Mouse (Mus musculus): ENCODE measurements around the gene Glyctk. TPM values are rescaled to one million over a fixed set of nuclear protein-coding genes. Genes with fewer than 3 reads are reported as not detected.
"Not testable (repeated sequence)": the region's sequence is repeated elsewhere in the genome, so short reads cannot be mapped to it uniquely, and the experiment has no call there.

Glyctk gene
- total RNA-seq, 1 experiment from 2014 or later: 3.7 TPM

DNA sequence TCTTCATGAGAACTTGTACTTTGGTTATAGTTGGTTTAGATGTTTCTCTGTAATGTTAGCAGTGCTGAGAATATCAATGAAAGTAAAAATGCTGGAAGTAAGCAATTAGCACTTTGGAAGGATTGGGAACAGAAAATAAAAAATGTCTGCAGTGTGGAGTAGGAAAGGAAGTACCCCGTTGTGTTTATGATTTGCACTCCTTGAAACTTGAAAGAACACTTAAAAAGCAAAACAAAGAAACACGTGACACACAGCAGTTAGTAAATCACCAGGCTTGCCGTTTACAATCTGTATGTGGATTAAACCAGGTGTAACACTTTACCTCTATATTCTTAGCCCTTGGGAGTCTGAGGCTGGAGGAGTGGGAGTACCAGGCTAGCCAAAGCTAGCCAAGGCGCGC is 18.8 kb upstream of the Glyctk start:
- DNase-seq: no peak

DNA sequence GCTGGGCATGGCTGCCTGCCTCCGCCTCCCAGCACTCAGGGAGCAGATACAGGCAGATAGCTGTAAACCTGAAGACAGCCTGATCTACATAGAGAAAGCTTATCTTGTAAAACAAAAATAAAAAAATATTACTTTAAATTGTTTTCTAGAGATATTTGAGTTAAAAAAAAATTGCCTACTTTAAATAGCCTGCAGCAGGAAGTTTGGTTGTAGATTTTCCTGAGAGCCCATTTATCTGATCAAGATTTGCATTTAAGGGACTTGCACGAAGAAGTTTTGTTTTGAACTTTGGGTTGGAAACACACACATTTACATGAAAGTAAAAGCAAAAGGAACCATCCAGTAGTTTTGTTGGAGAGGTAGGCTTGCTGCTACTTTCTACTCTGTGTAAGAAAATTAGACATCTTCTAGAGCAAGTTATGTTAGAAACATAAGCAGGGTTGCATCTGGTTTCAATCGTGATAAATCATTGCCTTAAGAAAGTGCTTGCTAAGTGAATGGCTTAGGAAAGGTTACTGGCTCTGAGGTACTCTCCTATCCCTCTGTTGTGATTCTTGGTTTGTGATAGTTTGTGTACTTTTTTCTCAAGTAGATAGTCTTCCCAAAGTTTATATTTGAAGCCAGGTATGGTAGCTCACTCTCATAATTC is 17.7 kb upstream of the Glyctk start:
- DNase-seq: no peak

DNA sequence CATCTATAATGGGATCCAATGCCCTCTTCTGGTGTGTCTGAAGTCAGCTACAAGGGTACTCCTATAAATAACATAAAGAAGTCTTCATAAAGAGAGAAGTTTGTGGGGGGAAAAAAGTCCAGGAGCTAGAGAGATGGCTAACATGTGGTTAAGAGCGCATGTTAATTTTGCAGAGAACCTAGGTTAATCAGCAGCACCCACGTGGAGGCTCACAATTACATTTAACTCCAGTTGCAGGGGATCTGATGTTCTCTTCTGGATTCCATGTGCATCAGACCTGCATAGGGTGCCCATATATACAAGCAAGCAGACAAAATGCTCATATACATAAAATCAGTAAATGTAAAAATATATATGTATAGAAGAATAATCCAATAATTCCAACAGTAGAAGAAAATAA is 15.4 kb upstream of the Glyctk start:
- DNase-seq: no peak

DNA sequence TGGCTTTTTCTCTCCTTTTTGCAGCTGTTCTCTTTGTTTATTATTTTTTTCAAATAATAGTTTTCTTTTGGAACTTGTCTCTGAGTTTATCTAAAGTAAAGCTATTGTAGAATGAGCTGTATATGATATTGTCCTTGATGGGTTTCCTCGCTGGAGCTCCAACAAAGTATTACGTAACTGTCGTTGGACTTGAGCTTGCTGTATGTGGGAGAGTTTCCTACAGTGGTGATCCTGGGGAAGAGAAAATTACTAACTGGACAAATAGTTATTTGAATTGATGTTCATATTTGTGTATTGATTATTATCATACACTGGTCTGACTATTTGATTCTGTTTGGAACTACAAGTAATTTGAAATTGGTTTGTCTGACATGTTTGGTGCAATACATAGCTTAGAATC is 14.6 kb upstream of the Glyctk start:
- no peak for DNase-seq

DNA sequence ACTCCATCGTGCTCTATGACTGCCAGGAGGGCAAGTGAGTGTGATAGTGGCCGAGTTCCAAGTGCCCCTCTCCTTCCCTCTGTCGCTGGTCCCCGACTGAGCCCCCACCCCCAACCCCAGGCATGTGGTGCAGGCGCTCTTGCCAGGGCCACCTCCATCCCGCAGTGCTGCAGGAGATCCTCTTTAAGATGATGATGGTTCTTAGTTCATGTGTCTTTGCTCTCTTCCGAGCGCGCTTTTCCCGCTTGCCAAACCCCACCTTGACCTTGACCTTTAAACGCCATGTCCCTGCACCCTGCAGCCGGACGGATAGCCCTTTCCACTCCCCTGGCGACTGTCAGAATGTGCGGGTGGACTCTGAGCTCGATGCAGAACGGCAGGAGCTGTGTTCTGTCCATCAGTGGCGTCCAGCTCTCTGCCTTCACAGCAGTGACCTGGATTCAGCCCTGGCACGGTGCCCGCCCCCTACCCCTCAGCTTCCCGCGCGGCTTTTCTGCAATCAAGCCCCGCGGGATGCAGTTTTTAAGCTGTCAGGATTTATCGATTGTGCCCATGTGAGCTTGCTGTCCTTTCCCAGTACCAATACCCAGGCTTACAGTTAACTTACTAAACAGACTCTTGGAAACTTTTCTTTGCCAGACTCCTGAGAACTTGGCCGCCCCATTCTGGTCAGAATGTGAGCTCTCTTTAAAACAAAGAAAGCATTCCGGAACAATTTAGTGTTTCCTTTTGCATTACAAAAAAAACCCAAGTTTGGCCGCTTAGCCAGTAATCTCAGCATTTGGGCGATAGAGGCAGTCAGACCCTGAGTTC is 13.6 kb upstream of the Glyctk start:
- peak; percentile 87 for DNase-seq

DNA sequence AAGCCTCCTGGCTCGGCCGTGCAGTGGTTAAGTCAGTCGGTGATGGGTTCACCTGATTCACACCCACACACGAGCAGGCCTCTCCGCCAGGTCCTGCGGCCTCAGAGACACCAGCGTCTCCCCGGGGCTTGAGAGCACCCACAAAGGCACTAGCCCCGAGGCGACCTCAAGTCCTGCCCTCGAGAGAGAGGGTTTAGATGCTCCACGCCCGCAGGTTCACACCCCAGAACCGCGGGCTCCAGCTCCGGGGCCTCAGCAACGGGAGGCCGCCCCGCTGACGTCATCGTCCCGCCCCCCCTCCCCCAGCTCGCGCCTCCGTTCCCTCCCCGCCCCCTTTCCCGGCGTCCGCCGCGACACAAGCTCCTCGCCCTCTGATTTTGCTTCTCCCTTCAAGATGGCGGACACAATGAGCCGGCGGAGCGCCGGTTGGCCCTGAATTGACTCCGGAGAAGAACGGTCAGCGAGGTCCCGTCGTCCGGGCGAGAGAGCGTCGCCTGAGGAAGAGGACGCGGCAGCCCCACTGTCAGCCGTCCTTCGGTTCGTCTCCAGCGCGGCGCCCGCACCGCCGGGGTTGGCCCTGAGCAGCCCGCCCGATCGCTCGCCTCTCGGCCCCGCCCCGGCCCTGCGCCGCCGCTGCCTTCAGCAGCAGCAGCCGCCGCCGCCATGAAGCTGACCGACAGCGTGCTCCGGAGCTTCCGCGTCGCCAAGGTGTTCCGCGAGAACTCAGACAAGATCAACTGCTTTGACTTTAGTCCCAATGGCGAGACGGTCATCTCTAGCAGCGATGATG is 12.8 kb upstream of the Glyctk start, which contains the start of gene Wdr82:
TSS of gene Wdr82 (plus strand) at position 373 of the 790 bp plus-strand sequence.
- DNase-seq: peak; percentile 91

DNA sequence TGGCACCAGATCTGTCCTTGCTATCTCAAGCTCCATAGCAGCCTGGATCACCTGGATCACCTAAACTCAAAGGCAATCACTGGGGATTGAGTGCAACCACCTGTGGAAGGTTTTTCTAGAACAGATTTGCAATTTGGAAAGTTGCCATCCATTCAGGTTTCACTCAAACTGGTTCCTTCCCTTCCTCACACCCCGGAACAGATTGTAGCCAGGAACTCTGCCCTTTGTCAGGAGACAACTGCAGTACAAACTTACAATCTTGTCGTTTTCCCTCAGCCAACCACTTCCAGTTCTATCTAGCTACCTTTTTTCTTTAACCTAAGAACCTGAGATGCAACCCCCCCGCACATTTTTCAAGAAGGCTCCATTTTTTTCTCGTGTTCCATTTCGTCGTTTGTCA is 12.0 kb upstream of the Glyctk start:
- DNase-seq: no peak

DNA sequence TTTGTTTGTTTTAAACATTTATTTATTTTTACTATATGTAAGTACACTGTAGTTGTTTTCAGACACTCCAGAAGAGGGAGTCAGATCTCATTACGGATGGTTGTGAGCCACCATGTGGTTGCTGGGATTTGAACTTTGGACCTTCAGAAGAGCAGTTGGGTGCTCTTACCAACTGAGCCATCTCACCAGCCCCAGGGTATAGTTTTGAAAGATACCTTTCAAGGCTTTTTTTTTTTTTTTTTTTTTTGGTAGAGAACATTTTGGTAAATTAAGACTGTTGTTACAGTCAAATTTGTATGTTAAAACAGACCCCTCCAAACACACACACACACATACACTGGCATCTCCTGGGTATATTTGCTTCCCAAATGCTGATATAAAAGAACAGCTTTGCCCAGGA is 11.1 kb upstream of the Glyctk start:
- not testable (repeated sequence) for DNase-seq

DNA sequence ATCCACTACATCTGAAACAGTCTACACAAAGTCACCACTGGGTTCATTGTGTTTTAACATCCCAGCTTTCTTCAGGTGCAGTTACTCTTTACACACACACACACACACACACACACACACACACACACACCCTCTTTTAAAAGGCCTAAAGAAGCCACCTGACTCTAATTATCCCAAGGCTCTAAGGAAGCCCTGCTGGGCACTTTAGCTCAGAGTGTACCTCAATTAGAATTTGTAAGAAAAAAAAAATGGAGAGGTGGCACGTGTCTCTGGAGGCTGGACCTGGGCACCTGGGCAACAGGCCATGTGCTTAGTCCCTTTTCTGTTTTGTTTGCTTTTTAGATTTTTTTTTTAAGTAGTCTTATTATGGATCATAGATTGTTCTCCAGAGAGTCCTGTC is 9.8 kb upstream of the Glyctk start:
- DNase-seq: no peak

DNA sequence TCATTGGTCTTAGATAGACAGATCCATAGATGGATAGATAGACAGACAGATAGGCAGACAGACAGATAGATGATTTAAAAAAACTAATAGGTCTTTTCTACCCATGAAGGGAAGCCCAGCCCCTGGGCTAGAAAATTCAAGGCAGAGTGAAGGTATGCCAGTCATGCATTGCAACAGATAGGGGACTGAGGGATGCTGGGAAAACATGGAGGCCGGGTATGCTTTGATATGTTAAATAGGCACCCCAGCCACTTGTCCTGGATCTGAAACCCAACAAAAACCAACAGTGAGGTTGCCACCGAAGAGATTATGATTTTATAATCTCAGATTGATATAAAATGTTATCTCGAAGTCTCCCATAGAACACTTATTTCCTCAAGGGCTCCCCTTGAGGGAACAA is 9.3 kb upstream of the Glyctk start:
- no peak for DNase-seq

DNA sequence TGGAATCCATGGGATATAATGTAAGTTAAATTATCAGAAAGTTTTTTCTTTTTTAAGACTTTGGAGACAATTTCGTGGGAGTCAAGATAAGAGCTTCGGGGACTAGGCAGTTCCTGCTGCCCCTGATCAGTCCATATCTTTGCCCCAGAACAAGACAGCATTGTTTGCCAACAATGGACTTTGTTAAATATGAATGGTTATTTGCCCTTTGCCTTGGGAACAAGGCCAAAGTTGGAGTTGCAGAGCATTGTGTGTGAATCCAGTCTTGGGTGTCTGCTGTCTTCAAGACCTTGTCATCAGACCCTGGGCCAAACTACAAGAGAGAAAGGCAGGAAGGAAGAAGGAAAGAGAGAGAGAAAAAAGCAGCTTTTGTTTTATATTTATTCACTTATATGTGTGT is 8.8 kb upstream of the Glyctk start:
- DNase-seq: no peak

DNA sequence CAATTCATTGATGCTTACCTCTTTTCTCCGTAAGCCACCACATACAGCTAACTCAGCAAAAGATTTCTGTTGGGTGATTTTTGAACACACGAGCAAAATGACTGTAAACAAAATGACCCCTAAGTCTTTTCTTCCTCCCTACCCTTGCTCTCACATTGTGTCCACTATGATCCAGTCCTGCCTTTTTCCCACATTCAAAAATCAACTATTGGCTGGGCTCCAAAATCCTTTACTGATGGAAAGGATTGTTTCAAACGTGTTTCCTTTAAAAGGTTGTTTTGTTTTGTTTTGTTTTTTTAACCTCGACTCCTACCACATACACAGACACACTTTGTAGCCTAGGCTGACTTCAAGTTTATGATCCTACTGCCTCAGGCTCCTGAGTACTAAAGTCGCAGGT is 2.5 kb upstream of the Glyctk start:
- no peak for DNase-seq

DNA sequence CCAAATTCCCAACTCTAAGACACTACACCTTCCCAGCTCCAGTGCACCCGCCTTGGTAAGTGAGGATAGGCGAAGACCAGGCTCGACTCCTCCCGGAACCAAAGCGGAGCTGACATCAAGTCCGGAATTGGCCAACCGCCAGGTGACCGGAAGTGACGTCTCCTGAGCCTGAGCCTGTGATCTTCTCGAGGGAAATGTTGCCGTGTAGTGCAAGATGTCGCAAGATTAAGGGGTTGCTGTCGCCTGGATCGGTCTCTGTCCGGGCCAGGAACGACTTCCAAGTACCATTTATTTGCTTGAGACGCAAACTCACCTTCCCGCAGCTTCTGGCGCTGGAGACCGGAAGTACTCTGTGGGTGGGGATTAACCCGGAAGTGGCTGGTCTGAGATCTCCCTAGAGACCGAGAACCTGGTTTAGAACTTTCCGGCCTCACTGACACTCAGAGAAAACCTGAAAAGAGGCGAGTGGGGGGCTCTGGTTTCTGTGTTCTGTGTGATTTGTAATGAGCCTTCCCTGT is 1.9 kb upstream of the Glyctk start:
- peak; percentile 98 for DNase-seq

DNA sequence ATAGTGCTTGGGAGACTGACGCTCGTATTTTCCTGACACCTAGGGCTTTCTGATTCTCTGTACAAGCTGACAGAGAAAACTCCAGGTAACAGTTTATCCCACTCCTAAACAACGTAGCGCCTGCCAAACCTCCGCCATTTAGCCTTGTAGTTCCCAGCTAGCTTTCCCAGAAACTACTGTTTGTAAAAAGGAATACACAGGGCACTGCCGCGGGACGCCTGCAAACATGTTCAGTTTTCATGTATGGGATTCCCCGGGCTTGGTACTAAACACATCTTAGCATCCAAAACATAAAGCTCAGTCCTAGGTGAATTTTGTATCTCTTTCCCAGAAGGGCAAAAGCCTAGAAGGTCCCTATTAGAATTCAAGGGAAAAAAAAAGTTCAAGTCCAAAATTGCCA is 1.3 kb upstream of the Glyctk start:
- no peak for DNase-seq

DNA sequence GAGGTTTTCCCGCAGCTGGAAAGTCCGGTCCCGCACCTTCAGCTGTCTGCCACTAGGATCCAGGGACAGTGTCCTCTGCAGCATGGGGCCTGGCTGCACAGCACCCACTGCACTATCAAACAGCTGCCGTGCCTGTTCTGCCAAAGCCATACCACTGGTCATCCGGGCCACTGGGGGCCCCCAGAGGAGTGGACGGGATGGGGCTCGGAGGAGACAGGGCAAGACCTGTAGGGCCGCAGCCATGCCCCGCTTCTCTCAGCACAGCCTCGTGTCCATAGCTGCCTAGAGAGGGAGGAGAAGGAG is 364 bp downstream of the Glyctk start:
- DNase-seq: no peak

DNA sequence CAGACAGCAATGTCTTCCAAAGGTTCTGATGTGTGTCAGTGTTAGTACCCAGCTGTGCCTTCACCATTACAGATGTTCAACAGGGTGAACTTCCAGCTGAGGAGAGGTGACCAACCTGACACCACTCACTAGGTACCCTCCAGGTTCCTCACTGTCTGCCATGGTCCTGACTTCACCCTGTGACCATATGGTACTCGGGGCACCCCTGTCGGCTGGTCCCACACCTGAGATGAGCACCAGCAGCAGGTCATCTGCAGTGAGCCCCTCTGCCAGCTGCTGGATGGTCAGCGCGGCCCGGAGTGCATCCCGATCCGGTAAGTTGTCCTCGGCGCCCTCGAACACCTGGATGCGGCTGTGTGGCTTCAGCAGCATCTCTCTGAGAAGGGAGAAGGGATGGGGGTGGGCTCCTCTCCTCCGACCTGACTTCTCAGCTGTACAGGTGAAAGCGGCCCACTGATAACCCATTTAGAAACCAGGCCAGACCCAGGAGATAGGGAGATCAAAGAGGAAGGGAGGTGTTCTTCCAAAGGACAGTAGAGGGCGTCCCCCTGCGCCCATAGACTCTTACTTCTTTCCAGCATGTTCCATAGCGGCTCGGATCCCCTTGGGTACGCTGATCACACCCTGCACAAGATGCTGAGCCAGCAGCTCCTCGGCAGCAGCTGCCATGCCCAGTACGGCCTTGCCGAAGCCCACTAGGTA is 866 bp downstream of the Glyctk start:
- DNase-seq: no peak

DNA sequence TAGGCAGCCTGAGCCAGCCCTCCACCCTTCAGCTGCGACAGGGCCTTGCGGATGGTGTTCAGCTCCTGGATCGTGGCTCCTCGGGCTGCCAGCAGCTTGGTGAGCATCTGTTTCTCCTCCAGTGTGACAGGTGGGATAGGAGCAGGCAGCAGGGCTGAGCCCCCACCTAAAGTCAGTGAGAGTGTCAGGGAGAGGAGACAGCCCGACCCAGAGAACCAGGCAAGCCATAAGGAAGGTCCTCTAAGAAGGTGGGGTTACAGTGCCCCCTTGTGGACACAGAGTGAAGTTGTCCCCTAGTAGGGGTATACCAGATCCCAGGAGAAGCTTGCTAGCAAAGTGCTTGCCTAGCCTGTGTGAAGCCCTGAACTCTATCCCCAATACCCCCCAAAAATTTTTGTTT is 1.5 kb downstream of the Glyctk start:
- peak; percentile 56 for DNase-seq

DNA sequence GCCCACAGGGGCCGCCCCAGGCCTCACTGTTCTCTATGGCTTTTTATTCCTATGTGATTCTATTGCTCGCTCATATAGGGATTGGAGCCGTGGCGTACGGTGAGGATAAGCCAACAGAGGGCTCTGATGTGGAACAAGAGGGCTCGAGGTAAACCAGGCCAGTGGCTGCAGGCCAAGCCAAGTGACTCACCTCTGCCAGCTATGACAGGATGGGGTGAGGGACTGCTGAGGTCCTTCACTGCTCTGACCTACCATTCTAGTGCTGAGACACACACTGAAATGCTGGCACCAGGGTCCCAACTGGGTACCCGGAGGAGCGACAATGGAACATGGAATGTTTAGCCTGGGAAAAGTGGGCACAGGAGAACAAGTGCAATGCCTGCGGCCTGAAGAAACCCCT is 3.8 kb downstream of the Glyctk start:
- DNase-seq: peak; percentile 83

DNA sequence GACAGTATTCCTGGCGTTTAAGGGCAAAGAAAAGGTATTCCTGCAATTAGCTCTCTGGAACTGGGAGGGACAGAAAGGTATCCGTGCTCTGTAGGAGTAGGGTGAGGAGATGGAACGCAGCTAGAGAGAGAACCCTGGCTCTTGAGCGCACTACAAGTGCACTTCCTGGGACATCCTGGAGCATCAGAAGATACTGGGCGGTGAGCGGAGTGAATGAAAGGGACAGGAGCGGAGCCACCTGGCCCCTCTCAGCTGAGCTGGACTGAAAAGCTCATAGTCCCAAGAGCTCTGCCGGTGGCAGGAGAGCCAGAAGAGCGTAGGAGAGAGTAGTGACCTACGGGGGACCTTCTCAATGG is 8.6 kb downstream of the Glyctk start:
- no peak for DNase-seq

DNA sequence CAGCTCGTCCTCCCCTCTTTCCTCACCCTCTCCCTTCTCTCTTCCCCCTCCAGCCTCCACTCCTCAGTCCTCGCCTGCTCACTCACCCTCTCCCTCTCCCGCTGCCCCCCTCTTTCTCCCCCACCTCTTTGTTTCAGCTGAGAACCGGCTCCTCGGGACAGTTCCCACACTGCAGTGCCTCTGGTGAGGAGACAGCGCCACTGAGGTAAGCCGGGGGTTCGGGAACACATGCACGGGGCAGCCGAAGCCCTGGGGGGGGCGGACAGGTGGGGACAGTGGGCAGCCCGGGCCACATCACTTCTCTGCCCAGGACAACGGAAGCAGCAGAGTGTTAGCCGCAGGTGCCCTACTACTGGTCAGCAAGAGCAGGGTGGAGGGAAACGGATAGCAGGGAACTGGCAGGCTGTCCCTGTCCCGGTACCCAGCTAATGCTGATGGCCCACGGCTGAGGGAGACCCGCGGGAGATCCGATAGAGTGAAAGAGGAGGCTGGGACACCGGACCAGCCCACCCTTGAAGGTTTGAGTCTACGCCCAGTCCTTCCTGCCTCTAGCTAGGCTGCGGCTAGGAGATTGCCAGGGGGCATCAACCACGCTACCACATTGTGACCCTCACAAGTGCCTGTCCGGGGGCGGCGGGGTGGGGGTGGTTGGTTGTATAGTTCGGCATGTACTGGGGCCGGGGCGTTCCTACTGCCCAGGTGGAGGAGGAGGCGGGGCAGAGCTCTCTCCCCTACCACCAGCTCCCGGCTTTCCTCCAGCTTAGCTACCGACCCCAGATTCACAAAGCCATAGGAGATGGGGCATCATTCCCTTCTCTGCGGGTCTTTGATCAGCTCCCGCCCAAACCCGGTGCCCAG is 9.2 kb downstream of the Glyctk start:
- no peak for DNase-seq

DNA sequence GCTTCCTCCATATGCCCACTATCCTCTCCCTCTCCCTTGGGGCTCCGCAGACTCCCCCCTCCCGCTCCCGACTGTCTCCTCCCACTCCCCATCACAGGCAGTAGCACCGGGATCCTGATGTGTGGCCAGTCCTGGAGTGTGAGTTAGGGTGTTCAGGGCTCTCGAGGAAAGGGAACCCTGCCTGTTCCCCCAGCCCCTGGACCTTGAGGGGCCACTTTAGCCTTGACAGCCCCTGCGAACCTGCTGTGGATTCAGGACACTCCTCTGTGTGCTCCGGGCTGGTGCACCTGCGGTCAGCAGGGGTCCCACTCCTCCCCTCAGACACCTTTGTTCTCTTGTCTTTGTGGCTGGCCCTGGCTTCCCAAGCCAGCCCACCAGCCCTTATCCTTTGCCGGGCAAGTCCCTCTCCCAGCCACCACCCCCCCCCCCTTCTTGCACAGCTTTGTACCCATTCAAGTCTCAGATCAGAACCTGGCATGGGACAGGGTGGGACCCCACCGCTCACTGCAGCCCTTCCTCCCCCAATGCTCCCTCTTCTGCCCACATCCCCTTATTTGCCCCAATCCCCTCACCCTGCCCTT is 10.0 kb downstream of the Glyctk start:
- DNase-seq: no peak

All from adrenal gland, postnatal 25 days (tissue).